Mouse (Mus musculus): ENCODE data around the gene Chst7.

The Chst7 gene

DNA sequence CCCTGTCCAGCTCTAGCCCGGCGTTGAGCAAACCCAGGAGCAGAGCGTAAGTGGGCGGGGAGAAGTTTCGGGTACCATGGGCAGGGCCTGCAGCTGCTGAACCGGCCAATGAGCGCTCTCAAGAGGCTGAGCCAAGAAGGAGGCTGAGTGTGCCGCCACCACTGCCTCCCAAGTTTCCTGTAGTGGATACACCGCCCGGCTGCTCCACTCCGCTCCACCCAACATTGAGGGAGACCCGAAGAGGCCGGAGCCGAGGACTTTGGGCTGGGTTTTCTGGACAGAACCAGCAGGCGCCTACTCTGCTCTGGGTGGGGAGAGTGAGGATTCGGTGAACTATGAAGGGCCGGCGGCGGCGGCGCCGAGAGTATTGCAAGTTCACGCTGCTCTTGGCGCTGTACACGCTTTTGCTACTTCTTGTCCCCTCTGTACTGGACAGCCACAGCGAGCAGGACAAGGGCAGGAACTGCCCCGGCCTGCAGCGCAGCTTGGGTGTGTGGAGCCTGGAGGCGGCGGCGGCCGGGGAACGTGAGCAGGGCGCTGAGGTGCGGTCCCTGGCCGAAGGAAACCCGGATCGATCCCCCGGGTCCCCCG, at the start of gene Chst7:
Gene Chst7, plus strand, starts transcription at position 180 of the 591 bp plus-strand sequence.
- peak; percentile 68 to 85 for DNase-seq

DNA sequence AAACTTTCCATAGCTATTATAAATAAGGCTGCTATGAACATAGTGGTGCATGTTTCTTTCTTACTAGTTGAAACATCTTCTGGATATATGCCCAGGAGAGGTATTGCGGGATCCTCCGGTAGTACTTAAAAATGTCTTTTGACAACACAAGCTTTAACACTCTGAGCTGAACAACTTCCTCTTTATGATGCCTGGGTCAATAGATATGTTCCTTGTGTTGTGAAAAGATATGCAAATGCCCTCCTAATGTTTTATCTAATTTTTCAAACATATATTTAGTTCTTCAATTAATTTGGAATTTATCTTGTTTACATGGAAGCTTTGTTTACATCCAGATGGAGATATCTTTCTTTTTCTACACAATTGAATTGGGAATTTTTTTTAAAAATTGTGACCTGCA, 47.1 kb upstream of the Chst7 start:
- DNase-seq, result no peak

DNA sequence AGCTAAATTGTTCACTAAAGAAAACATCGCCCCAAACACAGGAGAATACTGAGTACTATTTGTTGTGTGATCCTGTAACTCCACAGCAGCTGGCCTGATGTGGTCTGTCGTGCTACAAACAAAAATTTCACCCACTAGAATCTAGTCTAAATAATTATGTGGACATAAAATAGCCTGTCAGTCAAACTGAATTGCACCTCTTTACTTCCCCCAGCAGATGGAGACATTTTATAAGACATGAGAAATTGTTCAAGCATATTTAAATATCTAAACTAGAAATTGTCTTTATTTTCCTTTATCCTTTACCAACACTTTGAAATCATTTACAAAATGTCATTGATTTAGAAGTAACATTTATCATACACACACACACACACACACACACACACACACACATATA, 38.4 kb upstream of the Chst7 start:
- DNase-seq, result no peak

DNA sequence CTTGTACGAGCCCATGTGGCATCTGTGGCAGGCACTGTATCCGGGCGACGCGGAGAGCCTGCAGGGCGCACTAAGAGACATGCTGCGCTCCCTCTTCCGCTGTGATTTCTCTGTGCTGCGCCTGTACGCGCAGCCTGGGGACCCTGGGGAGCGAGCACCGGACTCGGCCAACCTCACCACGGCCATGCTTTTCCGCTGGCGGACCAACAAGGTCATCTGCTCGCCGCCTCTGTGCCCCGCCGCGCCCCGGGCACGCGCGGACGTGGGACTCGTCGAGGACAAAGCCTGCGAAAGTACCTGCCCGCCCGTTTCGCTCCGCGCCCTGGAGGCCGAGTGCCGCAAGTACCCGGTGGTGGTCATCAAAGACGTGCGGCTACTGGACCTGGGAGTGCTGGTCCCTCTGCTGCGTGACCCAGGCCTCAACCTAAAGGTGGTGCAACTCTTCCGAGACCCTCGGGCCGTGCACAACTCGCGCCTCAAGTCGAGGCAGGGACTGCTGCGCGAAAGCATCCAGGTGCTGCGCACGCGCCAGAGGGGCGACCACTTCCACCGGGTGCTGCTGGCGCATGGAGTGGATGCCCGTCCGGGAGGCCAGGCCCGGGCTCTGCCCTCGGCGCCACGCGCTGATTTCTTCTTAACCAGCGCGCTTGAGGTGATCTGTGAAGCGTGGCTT, 872 bp downstream of the Chst7 start:
- no peak for DNase-seq

DNA sequence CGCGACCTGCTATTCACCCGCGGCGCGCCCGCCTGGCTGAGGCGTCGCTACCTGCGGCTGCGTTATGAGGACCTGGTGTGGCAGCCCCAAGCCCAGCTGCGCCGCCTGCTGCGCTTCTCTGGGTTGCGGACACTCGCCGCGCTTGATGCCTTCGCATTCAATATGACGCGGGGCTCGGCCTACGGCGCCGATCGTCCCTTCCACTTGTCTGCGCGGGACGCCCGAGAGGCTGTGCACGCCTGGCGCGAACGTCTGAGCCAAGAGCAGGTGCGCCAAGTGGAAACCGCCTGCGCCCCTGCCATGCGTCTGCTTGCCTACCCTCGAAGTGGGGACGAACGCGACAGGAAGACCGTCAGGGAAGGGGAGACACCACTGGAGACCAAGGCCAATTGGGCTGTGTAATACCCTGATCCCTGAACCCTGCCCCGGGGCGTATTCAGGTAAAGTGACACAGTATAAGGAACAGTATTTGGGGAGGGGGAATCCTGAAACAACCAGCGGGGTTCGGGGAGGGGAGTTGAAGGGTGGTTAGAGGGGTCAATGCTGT, 1.5 kb downstream of the Chst7 start:
- DNase-seq, result peak in 1 of 2 experiments; percentile 12

DNA sequence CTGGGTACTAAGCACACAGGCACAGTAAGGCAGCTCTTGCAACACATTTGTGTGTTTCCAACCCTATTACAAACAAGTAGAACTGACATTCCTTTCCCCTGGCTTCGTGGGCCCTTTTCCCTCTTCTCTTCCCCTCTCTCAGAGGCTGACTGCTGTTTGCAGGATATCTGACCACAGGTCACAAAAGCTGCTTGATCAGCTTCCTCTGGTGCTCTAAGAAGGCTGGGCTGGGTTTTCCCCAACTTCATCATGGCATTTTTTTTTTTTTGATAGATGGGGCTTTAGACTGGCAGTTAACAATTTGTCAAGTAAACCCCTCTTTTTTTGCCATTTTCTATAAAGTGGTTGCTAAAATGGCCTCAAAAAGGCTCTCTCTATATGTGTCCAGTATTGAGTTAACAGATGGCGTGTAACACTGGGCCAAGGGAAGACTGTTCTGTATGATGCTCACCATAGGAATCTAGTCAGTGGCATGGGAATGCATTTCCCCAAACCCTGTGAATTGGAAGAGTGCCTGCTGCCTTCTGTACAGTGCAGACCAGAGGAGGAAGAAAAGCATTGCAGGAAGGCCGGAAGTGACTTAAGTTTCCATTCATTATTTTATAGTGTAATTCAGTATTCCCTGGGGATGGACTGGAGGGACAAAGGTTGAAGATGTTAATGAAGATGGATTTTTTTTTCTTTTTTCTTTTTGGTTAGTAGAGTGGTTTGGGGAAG, 2.6 kb downstream of the Chst7 start:
- DNase-seq, result no peak

DNA sequence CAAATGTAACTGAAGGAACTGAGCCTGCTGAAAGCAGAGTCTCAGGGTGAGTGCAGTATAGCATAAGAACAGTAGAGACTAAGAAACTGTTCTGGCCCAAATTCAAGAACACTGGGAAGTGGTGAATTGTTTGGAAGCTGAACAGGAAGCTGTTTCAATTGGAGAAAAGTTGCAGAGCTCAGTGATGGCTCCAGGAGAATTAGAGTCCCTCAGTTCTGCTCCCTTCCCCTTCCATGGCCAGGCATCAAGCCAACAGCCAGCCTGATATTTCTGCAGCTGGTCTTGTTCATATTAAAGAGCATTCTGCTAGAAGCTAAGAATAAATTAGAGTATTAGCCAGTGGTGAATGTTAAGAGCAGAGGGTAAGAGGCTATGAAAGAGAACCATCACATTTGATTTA, 7.3 kb downstream of the Chst7 start:
- peak in 1 of 2 experiments; percentile 17 for DNase-seq

DNA sequence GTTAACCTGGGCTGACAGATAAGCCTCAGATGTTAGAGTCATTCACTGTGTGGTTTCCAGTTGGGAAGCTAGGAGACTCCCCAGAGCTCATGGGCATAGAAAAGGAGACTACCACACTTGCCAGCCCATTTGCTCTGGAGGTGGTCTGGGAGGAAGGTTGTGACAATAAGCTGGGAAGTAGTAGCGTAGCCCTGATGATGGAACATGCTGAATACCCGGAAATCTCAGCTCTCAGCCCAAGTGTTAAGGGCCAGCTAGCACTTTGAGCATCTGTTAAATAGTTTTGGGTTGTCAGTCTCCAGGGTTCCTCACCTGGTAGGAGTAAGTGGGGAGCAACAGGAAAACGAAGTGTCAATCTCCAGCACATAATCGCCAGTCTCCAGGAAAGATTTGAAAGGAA, 10.8 kb downstream of the Chst7 start:
- DNase-seq, result no peak

DNA sequence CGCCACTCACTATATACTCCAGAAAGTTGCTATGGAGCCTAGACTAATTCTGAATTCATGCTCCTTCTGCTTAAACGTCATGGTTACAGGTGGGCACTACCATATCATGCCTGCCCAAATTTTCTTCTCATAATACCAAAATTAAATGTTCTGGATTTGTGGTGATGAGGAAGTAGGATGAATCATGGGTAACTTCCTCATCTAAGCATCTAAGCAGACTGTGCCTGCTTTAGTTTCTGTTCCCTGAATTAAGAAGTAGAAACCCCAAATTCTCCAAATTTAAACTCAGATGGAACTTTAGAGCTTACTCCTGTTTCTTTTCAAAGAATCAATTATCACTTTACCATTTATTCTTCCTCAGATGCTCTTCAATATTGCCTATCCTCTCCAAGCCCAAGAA, 58.4 kb downstream of the Chst7 start:
- no peak for DNase-seq

DNA sequence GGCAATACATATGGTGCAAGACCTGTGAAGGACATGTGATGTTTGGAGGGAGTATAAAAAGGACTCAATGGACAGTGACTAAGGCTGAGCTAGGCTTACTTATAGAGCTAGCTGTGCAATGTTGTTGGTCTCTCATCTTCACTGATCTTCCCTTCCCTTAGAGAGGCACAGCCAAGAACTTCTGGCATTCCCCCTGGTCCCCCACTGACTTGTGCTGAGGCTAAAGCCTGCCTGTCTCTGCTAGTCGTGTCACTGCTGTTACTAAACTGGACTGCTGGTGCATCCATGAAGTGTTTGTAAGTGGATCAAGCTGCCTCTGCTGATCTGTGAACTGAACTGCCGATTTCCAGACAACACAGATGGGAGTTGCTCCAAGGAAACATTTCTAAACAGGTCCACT, 66.1 kb downstream of the Chst7 start:
- DNase-seq, result no peak

DNA sequence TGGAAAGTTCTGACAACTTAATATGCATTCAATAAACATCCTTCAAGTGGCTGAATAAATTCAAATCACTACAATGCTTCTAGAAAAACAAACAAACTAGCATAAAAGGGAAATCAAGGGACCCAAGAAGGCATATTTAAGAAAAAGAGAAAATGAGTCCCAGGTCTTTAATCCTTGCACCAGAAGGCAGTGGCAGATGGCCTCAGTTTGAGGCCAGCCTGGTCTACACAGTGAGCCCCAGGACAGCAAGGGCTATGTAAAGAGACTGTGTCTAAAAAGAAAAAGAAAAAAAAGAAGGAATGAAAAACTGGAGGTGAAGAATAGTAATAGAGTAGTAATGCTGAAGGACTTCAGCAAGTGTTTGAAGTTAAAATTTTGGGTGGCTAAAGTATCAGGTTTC, 69.6 kb downstream of the Chst7 start:
- no peak for DNase-seq

DNA sequence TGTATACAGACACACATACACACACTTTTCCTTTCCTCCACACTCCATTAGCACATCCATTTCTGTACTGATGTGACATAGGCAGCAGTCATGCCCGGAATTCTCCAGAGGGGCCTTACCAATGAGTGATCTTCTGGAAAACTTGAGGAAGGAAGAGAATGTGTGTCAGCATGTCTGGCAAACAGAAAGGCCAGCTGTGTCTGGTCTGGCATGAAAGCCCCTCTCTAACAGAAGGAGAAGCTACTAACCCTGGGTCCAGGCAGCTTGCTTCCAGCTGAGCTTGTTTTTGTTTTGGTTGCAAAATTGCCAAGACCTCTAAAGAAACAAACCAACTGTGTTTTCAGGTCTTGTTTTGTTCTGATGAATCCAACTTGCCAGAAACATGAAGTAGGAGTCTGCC, 70.1 kb downstream of the Chst7 start:
- DNase-seq, result no peak
